Mouse (Mus musculus) heart, postnatal 0 days (tissue): ENCODE measurements around the gene Msx3. TPM values are rescaled to one million over a fixed set of nuclear protein-coding genes. Genes with fewer than 3 reads are reported as not detected.
A peak's percentile ranks its signal among the peaks of the same experiment; 100 is the strongest.

ENCODE experiments used
- ATAC-seq: fragments of 200-750 bp; cut with Nextera tagmentation; 2 replicates; pipeline ENCODE4 v1.8.0; 2017; ENCODE audit warnings: low read depth, moderate number of reproducible peaks, moderate library complexity; ENCODE audit not compliant: insufficient read depth
- DNase-seq: peaks from one replicate; pipeline ENCODE4 v3.0.0-alpha.2; 2016; ENCODE audit warnings: low spot score
- H3K27ac ChIP-seq: fragments of 300-500 bp; sonication (generic); 2 replicates; pipeline ENCODE4 v1.5.1; 2014; ENCODE audit warnings: low read depth, mild to moderate bottlenecking
- H3K27me3 ChIP-seq: fragments of 300-500 bp; sonication (generic); 2 replicates; pipeline ENCODE4 v1.6.1; 2014; ENCODE audit warnings: low read length, mixed read lengths; ENCODE audit not compliant: control insufficient read depth, insufficient read depth
- H3K36me3 ChIP-seq: fragments of 300-500 bp; sonication (generic); replicated peaks from 2 replicates; pipeline ENCODE4 v1.6.1; 2014; ENCODE audit warnings: low read length, mixed read lengths; ENCODE audit not compliant: control insufficient read depth, insufficient read depth
- H3K4me1 ChIP-seq: fragments of 300-500 bp; sonication (generic); 2 replicates; pipeline ENCODE4 v1.6.1; 2014; ENCODE audit warnings: antibody characterized with exemption; ENCODE audit not compliant: control insufficient read depth, insufficient read depth
- H3K4me2 ChIP-seq: fragments of 300-500 bp; sonication (generic); 2 replicates; pipeline ENCODE4 v1.6.1; 2014; ENCODE audit warnings: low read depth, mild to moderate bottlenecking, low read length, moderate library complexity
- H3K4me3 ChIP-seq: fragments of 300-500 bp; sonication (generic); 2 replicates; pipeline ENCODE4 v1.5.1; 2014; ENCODE audit warnings: low read depth, low read length
- H3K9ac ChIP-seq: fragments of 300-500 bp; sonication (generic); replicated peaks from 2 replicates; pipeline ENCODE4 v1.6.1; 2014; ENCODE audit warnings: low read depth, low read length, mixed read lengths
- H3K9me3 ChIP-seq: fragments of 300-500 bp; sonication (generic); replicated peaks from 2 replicates; pipeline ENCODE4 v1.6.1; 2016; ENCODE audit warnings: low read length; ENCODE audit not compliant: control insufficient read depth
- CTCF ChIP-seq: IDR thresholded peaks from 2 replicates; pipeline ENCODE4 v1.5.1; 2016; ENCODE audit warnings: antibody characterized with exemption, control low read depth, low read depth
- EP300 ChIP-seq: IDR thresholded peaks from 2 replicates; pipeline ENCODE4 v1.6.1; 2016; ENCODE audit warnings: antibody characterized with exemption, low read depth
- WGBS: fragments of 180-500 bp; shearing (Covaris S2); extraction: QIAGEN DNeasy Blood & Tissue Kit; methylation state at CpG from one replicate; pipeline ENCODE4 v1.1.7; 2014; 5-methylcytosine and 5-hydroxymethylcytosine counted together
- polyA plus RNA-seq: library from polyadenylated mRNA; unstranded; fragments of >200 nt; fragmentation: Nextera tagmentation; extraction: Ambion mirVana; gene quantifications from 2 replicates; pipeline ENCODE4 v1.2.1, GENCODE M21; 2015
- total RNA-seq: library from RNA; depleted of rRNA; stranded (reverse); fragments of >200 nt; gene quantifications from 2 replicates; pipeline ENCODE4 v1.2.3, GENCODE M21; 2014; ENCODE audit warnings: low replicate concordance

Gene Msx3
- total and polyA plus RNA-seq, 2 experiments from 2014 or later, result not detected

GRCm38 (mm10) chr7:140061832-140062130 is 12.9 kb upstream of the Msx3 start:
- no peak overlapping the region for H3K27ac ChIP-seq
- H3K9me3 ChIP-seq, result no peaks in the 10 kb centered on the region
- H3K27me3 ChIP-seq, result peaks cover 85% of the 10 kb centered on the region
- peak overlapping the region; percentile 34 for H3K4me3 ChIP-seq
- ATAC-seq (no peak), DNase-seq (no peak)
- H3K9ac ChIP-seq, result no peak overlapping the region
- TF ChIP-seq EP300 (no peak), CTCF (no peak)
- peaks cover 4% of the 10 kb centered on the region; the same call in 1 of the 2 replicates for H3K4me1 ChIP-seq
- H3K36me3 ChIP-seq, result no peaks in the 10 kb centered on the region
- WGBS, result 5% methylated on average over 6 of the region's 6 CpGs
- peak overlapping the region; percentile 53; the same call in 1 of the 2 replicates for H3K4me2 ChIP-seq

GRCm38 (mm10) chr7:140060936-140061831 is 12.3 kb upstream of the Msx3 start:
- H3K9me3 ChIP-seq, result no peaks in the 10 kb centered on the region
- H3K4me3 ChIP-seq, result peak overlapping the region; percentile 34
- TF ChIP-seq CTCF (no peak), EP300 (no peak)
- ATAC-seq (no peak), DNase-seq (no peak)
- peak overlapping the region; percentile 53 for H3K4me2 ChIP-seq
- H3K36me3 ChIP-seq, result no peaks in the 10 kb centered on the region
- H3K9ac ChIP-seq, result no peak overlapping the region
- 2% methylated on average over 46 of the region's 47 CpGs for WGBS
- H3K4me1 ChIP-seq, result peaks cover 4% of the 10 kb centered on the region; the same call in 1 of the 2 replicates
- H3K27ac ChIP-seq, result no peak overlapping the region
- peaks cover 91% of the 10 kb centered on the region for H3K27me3 ChIP-seq

GRCm38 (mm10) chr7:140059601-140060000 is 10.7 kb upstream of the Msx3 start:
- 0 out of 2 replicates have a peak, but pooled peaks cover 4% of the 10 kb centered on the region for H3K9me3 ChIP-seq
- no peaks in the 10 kb centered on the region for H3K36me3 ChIP-seq
- ATAC-seq (no peak), DNase-seq (no peak)
- no peak for TF ChIP-seq EP300
- no peak for TF ChIP-seq CTCF
- H3K4me3 ChIP-seq, result no peak overlapping the region
- H3K9ac ChIP-seq, result no peak overlapping the region
- H3K4me2 ChIP-seq, result no peak overlapping the region
- WGBS, result 29% methylated on average over 4 of the region's 4 CpGs
- no peak overlapping the region for H3K27ac ChIP-seq
- H3K4me1 ChIP-seq, result peaks cover 4% of the 10 kb centered on the region; the same call in 1 of the 2 replicates
- peaks cover 94% of the 10 kb centered on the region for H3K27me3 ChIP-seq

- Histone ChIP-seq H3K36me3 (no peaks in the 10 kb centered on the region), H3K9me3 (0 out of 2 replicates have a peak, but pooled peaks cover 4% of the 10 kb centered on the region), H3K27ac (no peak overlapping the region), H3K4me2 (peak overlapping the region; percentile 75), H3K4me3 (peak overlapping the region; percentile 50), H3K27me3 (peaks cover 88% of the 10 kb centered on the region), H3K4me1 (peaks cover 4% of the 10 kb centered on the region; the same call in 1 of the 2 replicates), H3K9ac (no peak overlapping the region)
- DNase-seq (no peak), ATAC-seq (no peak)
- TF ChIP-seq EP300, result no peak
- TF ChIP-seq CTCF, result no peak
- WGBS, result 22% methylated on average over 7 of the region's 7 CpGs
These were observed 9.6 kb upstream of the Msx3 start for GRCm38 (mm10) chr7:140058528-140058927.

GRCm38 (mm10) chr7:140057413-140058407 is 8.8 kb upstream of the Msx3 start:
- H3K9me3 ChIP-seq, result 0 out of 2 replicates have a peak, but pooled peaks cover 4% of the 10 kb centered on the region
- ATAC-seq, result peak; percentile 40; the same call in 1 of the 2 replicates
- no peak overlapping the region for H3K27ac ChIP-seq
- WGBS, result 3% methylated on average over 53 of the region's 53 CpGs
- no peak for DNase-seq
- H3K4me1 ChIP-seq, result peaks cover 4% of the 10 kb centered on the region; the same call in 1 of the 2 replicates
- no peaks in the 10 kb centered on the region for H3K36me3 ChIP-seq
- no peak for TF ChIP-seq EP300
- no peak for TF ChIP-seq CTCF
- peaks cover 90% of the 10 kb centered on the region for H3K27me3 ChIP-seq
- peak overlapping the region; percentile 50 for H3K4me3 ChIP-seq
- H3K9ac ChIP-seq, result peak overlapping the region; percentile 34; the same call in 1 of the 2 replicates
- peak overlapping the region; percentile 75 for H3K4me2 ChIP-seq
